20 mouse cellular contexts compared by ENCODE assay signal in genomic region chr1:73077156-73077555, GRCm38 (mm10).
A peak's percentile ranks its signal among the peaks of the same experiment; 100 is the strongest.
DNase-seq lines count a peak whose midpoint lies in the region; ATAC-seq and TF ChIP-seq lines count a peak whose summit lies in the region.
"Had no signal": no experiment of that assay in that cellular context is flagged by ENCODE, and none has a peak within 500 bp of the region (broad histone marks: within the 10 kb centered on the region; RNA-seq: fewer than 3 reads in every experiment).

No protein-coding gene starts in this region.

- 0 out of 2 replicates have a peak, but pooled peaks have one; percentile 35 for ATAC-seq in hindbrain, postnatal 0 days
- no peak for ATAC-seq in hindbrain, embryonic 11.5 days (ENCODE audit: low FRiP score)
- ATAC-seq: CD4-positive, CD25-positive, alpha-beta regulatory T cell, adult 4 months; forebrain, embryonic 14.5 days; hindbrain, embryonic 16.5 days had no signal

- DNase-seq in cerebellum, postnatal 10 days: peak; percentile 68 to 80
- DNase-seq in cerebellum, adult 18-20 months: no peak
- DNase-seq in hindbrain, postnatal 0 days (ENCODE audit: low spot score): peak; percentile 25
- DNase-seq in hindbrain, embryonic 11.5 days (ENCODE audit: low spot score): no peak
- DNase-seq in brain, embryonic 14.5 days (ENCODE audit: low read depth): peak; percentile 37
- DNase-seq in kidney, postnatal 10 days: no peak
- DNase-seq in gastrocnemius, adult 8-10 months (ENCODE audit: low spot score in 2 of 2): no peak
- DNase-seq: adrenal gland, postnatal 10 days; B cell, adult 2 months; cerebellum, postnatal 36 days; gastrocnemius, postnatal 14 days; heart, postnatal 36 days; kidney, adult 11 months had no signal

- no peak for TF ChIP-seq POLR2A in brain, embryonic 14.5 days (IDR thresholded peaks at IDR 0.05; ENCODE audit: borderline replicate concordance, extremely low read depth, insufficient read depth, insufficient read length, poor library complexity, severe bottlenecking)

- no peaks in the 10 kb centered on the region for H3K9me3 ChIP-seq in hindbrain, postnatal 0 days (ENCODE audit: low read length)
- H3K9me3 ChIP-seq in hindbrain, embryonic 11.5 days (ENCODE audit: control insufficient read depth, low read length): no peaks in the 10 kb centered on the region
- H3K9me3 ChIP-seq: embryonic facial prominence, embryonic 13.5 days; G1E; heart, embryonic 12.5 days; hindbrain, embryonic 12.5 days had no signal

- H3K27ac ChIP-seq in hindbrain, postnatal 0 days: no peak overlapping the region
- no peak overlapping the region for H3K27ac ChIP-seq in hindbrain, embryonic 11.5 days (ENCODE audit: low read depth, low read length)
- H3K27ac ChIP-seq: embryonic facial prominence, embryonic 13.5 days; hindbrain, embryonic 12.5 days had no signal

- H3K4me1 ChIP-seq in hindbrain, postnatal 0 days (ENCODE audit: insufficient read depth, low read length): no peaks in the 10 kb centered on the region
- no peaks in the 10 kb centered on the region for H3K4me1 ChIP-seq in hindbrain, embryonic 11.5 days (replicated peaks; ENCODE audit: control insufficient read depth, insufficient read depth, low read length)
- H3K4me1 ChIP-seq: embryonic facial prominence, embryonic 13.5 days; hindbrain, embryonic 12.5 days had no signal

- no peak overlapping the region for H3K4me2 ChIP-seq in hindbrain, postnatal 0 days (ENCODE audit: low read depth, low read length)
- H3K4me2 ChIP-seq in hindbrain, embryonic 11.5 days (replicated peaks; ENCODE audit: low read depth, low read length): no peak overlapping the region
- H3K4me2 ChIP-seq: embryonic facial prominence, embryonic 13.5 days; heart, embryonic 12.5 days; hindbrain, embryonic 12.5 days had no signal

- H3K9ac ChIP-seq in hindbrain, postnatal 0 days (replicated peaks; ENCODE audit: low read length): no peak overlapping the region
- no peak overlapping the region for H3K9ac ChIP-seq in hindbrain, embryonic 11.5 days (ENCODE audit: low read depth, low read length)
- H3K9ac ChIP-seq: embryonic facial prominence, embryonic 13.5 days; heart, embryonic 12.5 days; hindbrain, embryonic 12.5 days had no signal

- WGBS in hindbrain, postnatal 0 days: 60% methylated on average over 4 of the region's 4 CpGs
- 76% methylated on average over 4 of the region's 4 CpGs for WGBS in hindbrain, embryonic 11.5 days

- H3K27me3 ChIP-seq in hindbrain, postnatal 0 days (ENCODE audit: insufficient read depth, low read length): no peaks in the 10 kb centered on the region
- H3K27me3 ChIP-seq in hindbrain, embryonic 11.5 days (ENCODE audit: control insufficient read depth, insufficient read depth, low read length): no peaks in the 10 kb centered on the region
- H3K27me3 ChIP-seq: embryonic facial prominence, embryonic 13.5 days; heart, embryonic 12.5 days; hindbrain, embryonic 12.5 days had no signal

- H3K36me3 ChIP-seq in hindbrain, postnatal 0 days (ENCODE audit: insufficient read depth, low read length): no peaks in the 10 kb centered on the region
- H3K36me3 ChIP-seq in hindbrain, embryonic 11.5 days (ENCODE audit: control insufficient read depth, insufficient read depth, low read length): no peaks in the 10 kb centered on the region
- H3K36me3 ChIP-seq: embryonic facial prominence, embryonic 13.5 days; G1E; heart, embryonic 12.5 days; hindbrain, embryonic 12.5 days had no signal

- TF ChIP-seq CTCF in hindbrain, postnatal 0 days (IDR thresholded peaks at IDR 0.05; ENCODE audit: low read depth): no peak
- no peak for TF ChIP-seq CTCF in brain, embryonic 14.5 days (IDR thresholded peaks at IDR 0.05; ENCODE audit: borderline replicate concordance, extremely low read depth, insufficient read depth, insufficient read length)

- no peak overlapping the region for H3K4me3 ChIP-seq in hindbrain, postnatal 0 days (ENCODE audit: low read length)
- no peak overlapping the region for H3K4me3 ChIP-seq in hindbrain, embryonic 11.5 days (ENCODE audit: low read depth, low read length)
- H3K4me3 ChIP-seq: embryonic facial prominence, embryonic 13.5 days; heart, embryonic 12.5 days; hindbrain, embryonic 12.5 days had no signal

Comparison
In these comparisons a context has a peak if more than half of its experiments do, and no peak if none do; other contexts are left out.
1. DNase-seq: peak in cerebellum, postnatal 10 days (2 of 2), hindbrain, postnatal 0 days (single experiment) and brain, embryonic 14.5 days (single experiment); none in cerebellum, adult 18-20 months (0 of 2), hindbrain, embryonic 11.5 days (single experiment), kidney, postnatal 10 days (single experiment) and gastrocnemius, adult 8-10 months (0 of 2).